Mouse (Mus musculus): ENCODE data around the gene Rbm15b.

DNA sequence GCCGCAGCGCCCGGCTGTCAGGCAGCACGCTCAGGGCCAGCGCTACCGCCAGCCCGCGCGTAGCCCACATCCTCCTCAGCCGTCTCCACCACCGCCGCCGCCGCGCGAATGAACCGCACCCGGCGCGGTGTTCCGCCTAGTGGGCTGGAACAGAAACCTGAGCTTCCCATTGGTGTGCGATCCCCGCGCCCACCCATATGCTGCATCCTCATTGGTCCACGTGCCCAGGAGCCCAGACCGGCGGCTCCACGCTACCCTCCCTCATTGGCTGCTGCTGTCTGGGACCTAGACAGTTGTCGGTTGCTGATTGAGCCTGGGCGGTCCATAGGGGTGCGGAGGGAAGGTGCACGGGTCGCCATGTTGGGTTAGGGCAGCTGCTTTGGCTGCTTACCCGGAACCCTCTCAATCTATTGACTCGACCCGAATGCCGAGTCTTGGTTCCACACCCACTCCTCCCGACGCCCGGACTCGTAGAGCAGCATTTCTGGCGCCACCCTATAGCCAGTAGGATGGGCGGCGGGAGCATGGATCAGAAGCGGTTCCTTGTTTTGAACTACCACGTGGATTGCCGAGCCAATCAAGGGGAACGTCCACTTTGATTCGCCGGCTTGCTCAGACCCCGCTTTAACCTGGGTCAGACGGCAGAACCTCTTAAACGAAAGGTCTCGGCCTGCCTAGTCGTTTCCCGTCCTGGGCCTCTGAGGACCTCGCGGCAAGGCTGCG lies 4.8 kb upstream of the Rbm15b start, which contains the start of gene Manf:
- TF ChIP-seq CTCF (IDR thresholded peaks at IDR 0.05; ENCODE audit: low read depth, low read length) (no peak), EP300 (IDR thresholded peaks at IDR 0.05; ENCODE audit: insufficient read depth, low read depth, low read length) (no peak), POLR2A (IDR thresholded peaks at IDR 0.05; ENCODE audit: insufficient read depth, low read length) (peak; percentile 86)
